20 mouse cellular contexts compared by ENCODE assay signal in the genomic region with DNA sequence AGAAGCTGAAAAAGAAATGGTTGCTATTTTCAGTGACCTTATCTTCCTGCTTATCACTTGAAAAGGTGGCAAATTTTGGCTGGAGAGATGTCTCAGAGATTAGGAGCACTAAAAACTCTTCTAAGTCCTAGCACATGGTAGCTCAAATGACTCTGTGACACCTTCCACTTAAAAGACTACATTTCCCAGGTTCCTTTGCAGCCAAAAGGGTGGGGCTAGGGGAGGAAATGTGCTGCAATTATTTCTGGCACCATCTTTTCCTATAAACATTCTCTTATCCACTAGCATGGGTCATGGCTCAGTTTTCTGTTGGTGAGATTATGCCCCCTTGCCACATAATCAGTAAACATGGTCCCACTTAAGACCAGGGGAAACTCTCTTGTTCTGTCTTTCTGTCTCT.
DNase-seq lines count a peak whose midpoint lies in the region; TF ChIP-seq lines count a peak whose summit lies in the region.
"Had no signal": no experiment of that assay in that cellular context is flagged by ENCODE, and none has a peak within 500 bp of the region (broad histone marks: within the 10 kb centered on the region; RNA-seq: fewer than 3 reads in every experiment).

No protein-coding gene starts in this region.

- no peaks in the 10 kb centered on the region for H3K36me3 ChIP-seq in heart, embryonic 10.5 days
- no peaks in the 10 kb centered on the region for H3K36me3 ChIP-seq in heart, adult 2 months (ENCODE audit: control insufficient read depth, insufficient read depth, low read length)
- no peaks in the 10 kb centered on the region for H3K36me3 ChIP-seq in CH12.LX (replicated peaks in 1 of 2; ENCODE audit: control insufficient read depth in 1 of 2, insufficient read depth in 1 of 2, low read length in 1 of 2)
- H3K36me3 ChIP-seq: embryonic facial prominence, embryonic 12.5 days; embryonic facial prominence, embryonic 15.5 days; hindbrain, embryonic 12.5 days; hindbrain, embryonic 15.5 days had no signal

- H3K4me2 ChIP-seq in CH12.LX (ENCODE audit: insufficient read depth, low read depth, poor library complexity, severe bottlenecking): no peak overlapping the region
- H3K4me2 ChIP-seq: embryonic facial prominence, embryonic 12.5 days; embryonic facial prominence, embryonic 15.5 days; heart, embryonic 11.5 days; hindbrain, embryonic 12.5 days; hindbrain, embryonic 15.5 days had no signal

- no peaks in the 10 kb centered on the region for H3K79me2 ChIP-seq in heart, adult 2 months (replicated peaks; ENCODE audit: control insufficient read depth, insufficient read depth, low read length)
- H3K79me2 ChIP-seq in CH12.LX (replicated peaks; ENCODE audit: control insufficient read depth, extremely low read depth, insufficient read depth, poor library complexity, severe bottlenecking): no peaks in the 10 kb centered on the region

- no peak for TF ChIP-seq RAD21 in CH12.LX (IDR thresholded peaks at IDR 0.05; ENCODE audit: low read depth, low read length)

- no peak overlapping the region for H3K4me3 ChIP-seq in heart, embryonic 10.5 days
- H3K4me3 ChIP-seq in heart, adult 2 months: no peak overlapping the region
- H3K4me3 ChIP-seq in CH12.LX (replicated peaks in 1 of 3; ENCODE audit: low read depth in 2 of 3, low read length in 2 of 3, poor library complexity in 1 of 3): no peak overlapping the region
- H3K4me3 ChIP-seq: embryonic facial prominence, embryonic 12.5 days; embryonic facial prominence, embryonic 15.5 days; gastrocnemius, adult 2 months; hindbrain, embryonic 12.5 days; hindbrain, embryonic 15.5 days had no signal

- H3K27me3 ChIP-seq in heart, embryonic 10.5 days (ENCODE audit: insufficient read depth, poor library complexity, severe bottlenecking): no peaks in the 10 kb centered on the region
- H3K27me3 ChIP-seq in heart, adult 2 months (ENCODE audit: control insufficient read depth, insufficient read depth, low read length): no peaks in the 10 kb centered on the region
- no peaks in the 10 kb centered on the region for H3K27me3 ChIP-seq in CH12.LX (replicated peaks)
- H3K27me3 ChIP-seq: embryonic facial prominence, embryonic 12.5 days; embryonic facial prominence, embryonic 15.5 days; hindbrain, embryonic 12.5 days; hindbrain, embryonic 15.5 days had no signal

- no peak for TF ChIP-seq CTCF in heart, adult 2 months (IDR thresholded peaks at IDR 0.05)
- no peak for TF ChIP-seq CTCF in CH12.LX (conservative IDR thresholded peaks at IDR 0.05 in 1 of 2, IDR thresholded peaks at IDR 0.05 in 1 of 2; ENCODE audit: low read depth in 2 of 2, low read length in 2 of 2)

- DNase-seq in heart, embryonic 10.5 days (ENCODE audit: low spot score): peak; percentile 27
- DNase-seq in heart, adult 2 months: no peak
- DNase-seq in 3T3-L1 (ENCODE audit: low read depth, low spot score) (peak; percentile 48), CH12.LX (ENCODE audit: extremely low read depth) (peak; percentile 17), adipocyte (ENCODE audit: low spot score) (peak; percentile 41)
- DNase-seq in gastrocnemius, adult 8-10 months (ENCODE audit: low spot score in 2 of 2): no peak
- DNase-seq: adrenal gland, postnatal 10 days; adrenal gland, postnatal 36 days; cerebellum, adult 18-20 months; cerebellum, adult 9-10 months; embryo, embryonic 11 days; forebrain, postnatal 0 days; gastrocnemius, adult 2 months; gastrocnemius, postnatal 25 days; heart, adult 18-20 months had no signal

- dilution Hi-C loops in CH12.LX (cut with MboI; ENCODE audit: extremely low pct_ligation_motif_present, extremely low pct_unique_long_range_greater_than_20kb, low sequenced_read_pairs): no loop called here

- in situ Hi-C loops in CH12.LX (cut with MboI; ENCODE audit: low pct_ligation_motif_present, low pct_unique_long_range_greater_than_20kb, low sequenced_read_pairs): no loop called here

- no peak overlapping the region for H3K9ac ChIP-seq in heart, adult 2 months (ENCODE audit: low read depth, low read length)
- H3K9ac ChIP-seq in CH12.LX (ENCODE audit: insufficient read depth, low read depth): no peak overlapping the region
- H3K9ac ChIP-seq: embryonic facial prominence, embryonic 12.5 days; embryonic facial prominence, embryonic 15.5 days; forebrain, postnatal 0 days; hindbrain, embryonic 12.5 days; hindbrain, embryonic 15.5 days had no signal

- no peaks in the 10 kb centered on the region for H3K9me3 ChIP-seq in heart, embryonic 10.5 days
- no peaks in the 10 kb centered on the region for H3K9me3 ChIP-seq in CH12.LX (replicated peaks; ENCODE audit: low read length)
- H3K9me3 ChIP-seq: embryonic facial prominence, embryonic 12.5 days; embryonic facial prominence, embryonic 15.5 days; hindbrain, embryonic 12.5 days; hindbrain, embryonic 15.5 days had no signal

- no peak overlapping the region for H3K27ac ChIP-seq in heart, embryonic 10.5 days
- no peak overlapping the region for H3K27ac ChIP-seq in heart, adult 2 months
- no peak overlapping the region for H3K27ac ChIP-seq in CH12.LX (ENCODE audit: insufficient read depth, low read depth)
- H3K27ac ChIP-seq: embryonic facial prominence, embryonic 12.5 days; embryonic facial prominence, embryonic 15.5 days; gastrocnemius, adult 2 months; hindbrain, embryonic 12.5 days; hindbrain, embryonic 15.5 days had no signal

- H3K4me1 ChIP-seq in heart, embryonic 10.5 days: no peaks in the 10 kb centered on the region; the same call in 1 of the 2 replicates
- no peaks in the 10 kb centered on the region for H3K4me1 ChIP-seq in heart, adult 2 months (ENCODE audit: control insufficient read depth, insufficient read depth, low read length)
- H3K4me1 ChIP-seq in CH12.LX (ENCODE audit: control insufficient read depth in 1 of 2, insufficient read depth in 2 of 2): no peaks in the 10 kb centered on the region
- H3K4me1 ChIP-seq: embryonic facial prominence, embryonic 12.5 days; embryonic facial prominence, embryonic 15.5 days; hindbrain, embryonic 15.5 days had no signal

- TF ChIP-seq POLR2A in heart, adult 2 months (IDR thresholded peaks at IDR 0.05; ENCODE audit: insufficient read depth, low read depth, low read length): no peak
- no peak for TF ChIP-seq POLR2A in CH12.LX (IDR thresholded peaks at IDR 0.05; ENCODE audit: low read depth, low read length)

- TF ChIP-seq EP300 in heart, adult 2 months (IDR thresholded peaks at IDR 0.05; ENCODE audit: insufficient read depth, low read depth, low read length): no peak
- no peak for TF ChIP-seq EP300 in CH12.LX (IDR thresholded peaks at IDR 0.05; ENCODE audit: low read length)

- intact Hi-C loops in heart, adult 2 months (cut with DNase I): no loop called here

TF ChIP-seq in CH12.LX, 34 proteins besides CTCF, POLR2A, EP300 and RAD21:
- TF ChIP-seq KAT2A (IDR thresholded peaks at IDR 0.05; ENCODE audit: insufficient replicate concordance, low read length) (peak; percentile 29; the same call in 1 of the 2 replicates), HCFC1 (IDR thresholded peaks at IDR 0.05; ENCODE audit: low read depth, low read length) (peak; percentile 86), SMC3 (IDR thresholded peaks at IDR 0.05; ENCODE audit: low read depth, low read length) (no peak)

Comparison
In these comparisons a context has a peak if more than half of its experiments do, and no peak if none do; other contexts are left out.
1. DNase-seq: peak in heart, embryonic 10.5 days (single experiment), 3T3-L1 (single experiment), CH12.LX (single experiment) and adipocyte (single experiment); none in heart, adult 2 months (0 of 2) and gastrocnemius, adult 8-10 months (0 of 2).